Mouse (Mus musculus): ENCODE data around the gene Speer4e. TPM values are rescaled to one million over a fixed set of nuclear protein-coding genes. Genes with fewer than 3 reads are reported as not detected.

Speer4e gene
- polyA plus RNA-seq, 1 experiment from 2014 or later = not detected

Other genes starting within 250 kb of the Speer4e start
- not detected in 2 replicates for gene Gm9758, start 23.5 kb downstream of the Speer4e start, polyA plus RNA-seq (2016; fragmentation: Nextera tagmentation; extraction: Ambion mirVana)
- not detected in 2 replicates for gene Gm10354, start 40.5 kb upstream of the Speer4e start, polyA plus RNA-seq (2016; fragmentation: Nextera tagmentation; extraction: Ambion mirVana)
- gene Gm17019, start 94.6 kb upstream of the Speer4e start, polyA plus RNA-seq (2016; fragmentation: Nextera tagmentation; extraction: Ambion mirVana) = not detected in 2 replicates

Measured in embryonic facial prominence, embryonic 12.5 days (tissue).